Mouse (Mus musculus): ENCODE data around the gene Gm14190. TPM values are rescaled to one million over a fixed set of nuclear protein-coding genes. Genes with fewer than 3 reads are reported as not detected.
"Not testable (repeated sequence)": the region's sequence is repeated elsewhere in the genome, so short reads cannot be mapped to it uniquely, and the experiment has no call there.

Gm14190 gene
- total and polyA plus RNA-seq, 2 experiments = not detected

- H3K9ac ChIP-seq (ENCODE audit: low read depth, low read length) = no peak overlapping the region
- H3K4me3 ChIP-seq (ENCODE audit: insufficient read depth, low read depth, low read length) = no peak overlapping the region
- no peak overlapping the region for H3K27ac ChIP-seq (replicated peaks; ENCODE audit: insufficient read depth, low read depth, low read length)
- no peaks in the 10 kb centered on the region for H3K36me3 ChIP-seq (ENCODE audit: control insufficient read depth, insufficient read depth, low read length)
- TF ChIP-seq CTCF (IDR thresholded peaks at IDR 0.05; ENCODE audit: low read depth, low read length) (no peak), POLR2A (IDR thresholded peaks at IDR 0.05; ENCODE audit: extremely low read depth, insufficient read depth, low read length) (no peak)
- no peak for DNase-seq (ENCODE audit: extremely low read depth, low read depth, low spot score)
- no peaks in the 10 kb centered on the region for H3K4me1 ChIP-seq (ENCODE audit: control insufficient read depth, insufficient read depth, low read length)
- H3K27me3 ChIP-seq (ENCODE audit: control insufficient read depth, insufficient read depth, low read length) = 0 out of 2 replicates have a peak, but pooled peaks cover 4% of the 10 kb centered on the region
- H3K79me2 ChIP-seq (ENCODE audit: control insufficient read depth, insufficient read depth, low read length) = no peaks in the 10 kb centered on the region
- 86% methylated on average over 15 of the region's 15 CpGs for WGBS
Measured at GRCm38 (mm10) chr11:99646444-99646843, 44.1 kb downstream of the Gm14190 start.

GRCm38 (mm10) chr11:99644351-99644750 lies 46.2 kb downstream of the Gm14190 start:
- H3K4me1 ChIP-seq (ENCODE audit: control insufficient read depth, insufficient read depth, low read length) = no peaks in the 10 kb centered on the region
- WGBS = 81% methylated on average over 3 of the region's 3 CpGs
- no peaks in the 10 kb centered on the region for H3K79me2 ChIP-seq (ENCODE audit: control insufficient read depth, insufficient read depth, low read length)
- no peaks in the 10 kb centered on the region for H3K36me3 ChIP-seq (ENCODE audit: control insufficient read depth, insufficient read depth, low read length)
- H3K27ac ChIP-seq (replicated peaks; ENCODE audit: insufficient read depth, low read depth, low read length) = no peak overlapping the region
- DNase-seq (ENCODE audit: extremely low read depth, low read depth, low spot score) = no peak
- H3K4me3 ChIP-seq (ENCODE audit: insufficient read depth, low read depth, low read length) = no peak overlapping the region
- H3K9ac ChIP-seq (ENCODE audit: low read depth, low read length) = no peak overlapping the region
- 0 out of 2 replicates have a peak, but pooled peaks cover 4% of the 10 kb centered on the region for H3K27me3 ChIP-seq (ENCODE audit: control insufficient read depth, insufficient read depth, low read length)
- TF ChIP-seq POLR2A (IDR thresholded peaks at IDR 0.05; ENCODE audit: extremely low read depth, insufficient read depth, low read length) (no peak), CTCF (IDR thresholded peaks at IDR 0.05; ENCODE audit: low read depth, low read length) (no peak)

GRCm38 (mm10) chr11:99643635-99644139 lies 46.9 kb downstream of the Gm14190 start, which contains the start of gene Krtap4-7:
TSS of gene Krtap4-7 (minus strand) at chr11:99644089.
- H3K27ac ChIP-seq (replicated peaks; ENCODE audit: insufficient read depth, low read depth, low read length); H3K4me1 ChIP-seq (ENCODE audit: control insufficient read depth, insufficient read depth, low read length); H3K9ac ChIP-seq (ENCODE audit: low read depth, low read length); H3K79me2 ChIP-seq (ENCODE audit: control insufficient read depth, insufficient read depth, low read length); DNase-seq (ENCODE audit: extremely low read depth, low read depth, low spot score); H3K36me3 ChIP-seq (ENCODE audit: control insufficient read depth, insufficient read depth, low read length); H3K27me3 ChIP-seq (ENCODE audit: control insufficient read depth, insufficient read depth, low read length); H3K4me3 ChIP-seq (ENCODE audit: insufficient read depth, low read depth, low read length): not testable (repeated sequence)
- WGBS = 77% methylated on average over 9 of the region's 9 CpGs

- H3K79me2 ChIP-seq (ENCODE audit: control insufficient read depth, insufficient read depth, low read length) = no peaks in the 10 kb centered on the region
- 24% methylated on average over 1 of the region's 1 CpGs for WGBS
- H3K9ac ChIP-seq (ENCODE audit: low read depth, low read length) = no peak overlapping the region
- H3K36me3 ChIP-seq (ENCODE audit: control insufficient read depth, insufficient read depth, low read length) = no peaks in the 10 kb centered on the region
- DNase-seq (ENCODE audit: extremely low read depth, low read depth, low spot score) = no peak
- TF ChIP-seq POLR2A (IDR thresholded peaks at IDR 0.05; ENCODE audit: extremely low read depth, insufficient read depth, low read length) (no peak), CTCF (IDR thresholded peaks at IDR 0.05; ENCODE audit: low read depth, low read length) (no peak)
- H3K4me3 ChIP-seq (ENCODE audit: insufficient read depth, low read depth, low read length) = no peak overlapping the region
- no peak overlapping the region for H3K27ac ChIP-seq (replicated peaks; ENCODE audit: insufficient read depth, low read depth, low read length)
- H3K27me3 ChIP-seq (ENCODE audit: control insufficient read depth, insufficient read depth, low read length) = 0 out of 2 replicates have a peak, but pooled peaks cover 4% of the 10 kb centered on the region
- H3K4me1 ChIP-seq (ENCODE audit: control insufficient read depth, insufficient read depth, low read length) = no peaks in the 10 kb centered on the region
Measured at GRCm38 (mm10) chr11:99640926-99641325, 49.6 kb downstream of the Gm14190 start.

Other genes starting within 250 kb of the Gm14190 start
Only the 30 nearest of the 39 such genes appear.
- not detected in 2 replicates for gene Krt40, start 147.6 kb downstream of the Gm14190 start, total RNA-seq (2014; rRNA removed)
- gene Krt40, start 147.6 kb downstream of the Gm14190 start, polyA plus RNA-seq (2012; rRNA removed) = not detected in 2 replicates
- gene Krtap3-3, start 139.9 kb downstream of the Gm14190 start, total RNA-seq (2014; rRNA removed) = not detected in 2 replicates
- gene Krtap3-3, start 139.9 kb downstream of the Gm14190 start, polyA plus RNA-seq (2012; rRNA removed) = not detected in 2 replicates
- gene Krtap3-2, start 133.9 kb downstream of the Gm14190 start, total RNA-seq (2014; rRNA removed) = not detected in 2 replicates
- not detected in 2 replicates for gene Krtap3-2, start 133.9 kb downstream of the Gm14190 start, polyA plus RNA-seq (2012; rRNA removed)
- gene Gm11939, start 131.3 kb downstream of the Gm14190 start, total RNA-seq (2014; rRNA removed) = not detected in 2 replicates
- not detected in 2 replicates for gene Gm11939, start 131.3 kb downstream of the Gm14190 start, polyA plus RNA-seq (2012; rRNA removed)
- not detected in 2 replicates for gene Krtap3-1, start 124.1 kb downstream of the Gm14190 start, total RNA-seq (2014; rRNA removed)
- gene Krtap3-1, start 124.1 kb downstream of the Gm14190 start, polyA plus RNA-seq (2012; rRNA removed) = not detected in 2 replicates
- gene Krtap1-5, start 109.7 kb downstream of the Gm14190 start, total RNA-seq (2014; rRNA removed) = not detected in 2 replicates
- not detected in 2 replicates for gene Krtap1-5, start 109.7 kb downstream of the Gm14190 start, polyA plus RNA-seq (2012; rRNA removed)
- not detected in 2 replicates for gene Krtap1-4, start 107.1 kb downstream of the Gm14190 start, total RNA-seq (2014; rRNA removed)
- not detected in 2 replicates for gene Krtap1-4, start 107.1 kb downstream of the Gm14190 start, polyA plus RNA-seq (2012; rRNA removed)
- gene Krtap1-3, start 99.4 kb downstream of the Gm14190 start, total RNA-seq (2014; rRNA removed) = not detected in 2 replicates
- not detected in 2 replicates for gene Krtap1-3, start 99.4 kb downstream of the Gm14190 start, polyA plus RNA-seq (2012; rRNA removed)
- not detected in 2 replicates for gene Krtap9-3, start 92.6 kb downstream of the Gm14190 start, total RNA-seq (2014; rRNA removed)
- not detected in 2 replicates for gene Krtap9-3, start 92.6 kb downstream of the Gm14190 start, polyA plus RNA-seq (2012; rRNA removed)
- gene Gm11938, start 87.4 kb downstream of the Gm14190 start, total RNA-seq (2014; rRNA removed) = not detected in 2 replicates
- gene Gm11938, start 87.4 kb downstream of the Gm14190 start, polyA plus RNA-seq (2012; rRNA removed) = not detected in 2 replicates
- gene Gm11937, start 80.6 kb downstream of the Gm14190 start, total RNA-seq (2014; rRNA removed) = not detected in 2 replicates
- gene Gm11937, start 80.6 kb downstream of the Gm14190 start, polyA plus RNA-seq (2012; rRNA removed) = not detected in 2 replicates
- gene Krtap2-4, start 75.9 kb downstream of the Gm14190 start, total RNA-seq (2014; rRNA removed) = not detected in 2 replicates
- gene Krtap2-4, start 75.9 kb downstream of the Gm14190 start, polyA plus RNA-seq (2012; rRNA removed) = not detected in 2 replicates
- gene Gm11562, start 70.3 kb downstream of the Gm14190 start, total RNA-seq (2014; rRNA removed) = not detected in 2 replicates
- not detected in 2 replicates for gene Gm11562, start 70.3 kb downstream of the Gm14190 start, polyA plus RNA-seq (2012; rRNA removed)
- not detected in 2 replicates for gene Krtap4-1, start 62.5 kb downstream of the Gm14190 start, total RNA-seq (2014; rRNA removed)
- gene Krtap4-1, start 62.5 kb downstream of the Gm14190 start, polyA plus RNA-seq (2012; rRNA removed) = not detected in 2 replicates
- gene Krtap4-2, start 55.7 kb downstream of the Gm14190 start, total RNA-seq (2014; rRNA removed) = not detected in 2 replicates
- gene Krtap4-2, start 55.7 kb downstream of the Gm14190 start, polyA plus RNA-seq (2012; rRNA removed) = not detected in 2 replicates
- gene Krtap4-7, start 46.7 kb downstream of the Gm14190 start, total RNA-seq (2014; rRNA removed) = not detected in 2 replicates
- not detected in 2 replicates for gene Krtap4-7, start 46.7 kb downstream of the Gm14190 start, polyA plus RNA-seq (2012; rRNA removed)
- not detected in 2 replicates for gene Gm11555, start 40.5 kb downstream of the Gm14190 start, total RNA-seq (2014; rRNA removed)
- gene Gm11555, start 40.5 kb downstream of the Gm14190 start, polyA plus RNA-seq (2012; rRNA removed) = not detected in 2 replicates
- not detected in 2 replicates for gene Gm11563, start 31.8 kb downstream of the Gm14190 start, total RNA-seq (2014; rRNA removed)
- not detected in 2 replicates for gene Gm11563, start 31.8 kb downstream of the Gm14190 start, polyA plus RNA-seq (2012; rRNA removed)
- gene Krtap4-6, start 24.8 kb downstream of the Gm14190 start, total RNA-seq (2014; rRNA removed) = not detected in 2 replicates
- not detected in 2 replicates for gene Krtap4-6, start 24.8 kb downstream of the Gm14190 start, polyA plus RNA-seq (2012; rRNA removed)
- not detected in 2 replicates for gene Gm14180, start 43.5 kb upstream of the Gm14190 start, total RNA-seq (2014; rRNA removed)
- not detected in 2 replicates for gene Gm14180, start 43.5 kb upstream of the Gm14190 start, polyA plus RNA-seq (2012; rRNA removed)
- gene Gm11595, start 82.2 kb upstream of the Gm14190 start, total RNA-seq (2014; rRNA removed) = not detected in 2 replicates
- not detected in 2 replicates for gene Gm11595, start 82.2 kb upstream of the Gm14190 start, polyA plus RNA-seq (2012; rRNA removed)
- gene Krtap4-8, start 90.0 kb upstream of the Gm14190 start, total RNA-seq (2014; rRNA removed) = not detected in 2 replicates
- not detected in 2 replicates for gene Krtap4-8, start 90.0 kb upstream of the Gm14190 start, polyA plus RNA-seq (2012; rRNA removed)
- not detected in 2 replicates for gene Krtap4-9, start 94.5 kb upstream of the Gm14190 start, total RNA-seq (2014; rRNA removed)
- gene Krtap4-9, start 94.5 kb upstream of the Gm14190 start, polyA plus RNA-seq (2012; rRNA removed) = not detected in 2 replicates
- not detected in 2 replicates for gene Gm11596, start 102.7 kb upstream of the Gm14190 start, total RNA-seq (2014; rRNA removed)
- not detected in 2 replicates for gene Gm11596, start 102.7 kb upstream of the Gm14190 start, polyA plus RNA-seq (2012; rRNA removed)
- not detected in 2 replicates for gene Gm11569, start 108.2 kb upstream of the Gm14190 start, total RNA-seq (2014; rRNA removed)
- gene Gm11569, start 108.2 kb upstream of the Gm14190 start, polyA plus RNA-seq (2012; rRNA removed) = not detected in 2 replicates
- not detected in 2 replicates for gene Gm11554, start 113.7 kb upstream of the Gm14190 start, total RNA-seq (2014; rRNA removed)
- not detected in 2 replicates for gene Gm11554, start 113.7 kb upstream of the Gm14190 start, polyA plus RNA-seq (2012; rRNA removed)
- not detected in 2 replicates for gene Krtap4-13, start 119.2 kb upstream of the Gm14190 start, total RNA-seq (2014; rRNA removed)
- gene Krtap4-13, start 119.2 kb upstream of the Gm14190 start, polyA plus RNA-seq (2012; rRNA removed) = not detected in 2 replicates
- gene Gm11564, start 124.9 kb upstream of the Gm14190 start, total RNA-seq (2014; rRNA removed) = not detected in 2 replicates
- gene Gm11564, start 124.9 kb upstream of the Gm14190 start, polyA plus RNA-seq (2012; rRNA removed) = not detected in 2 replicates
- gene 2300003K06Rik, start 147.3 kb upstream of the Gm14190 start, total RNA-seq (2014; rRNA removed) = not detected in 2 replicates
- gene 2300003K06Rik, start 147.3 kb upstream of the Gm14190 start, polyA plus RNA-seq (2012; rRNA removed) = not detected in 2 replicates
- gene Krtap4-16, start 160.9 kb upstream of the Gm14190 start, total RNA-seq (2014; rRNA removed) = not detected in 2 replicates
- not detected in 2 replicates for gene Krtap4-16, start 160.9 kb upstream of the Gm14190 start, polyA plus RNA-seq (2012; rRNA removed)